Mouse (Mus musculus) embryonic fibroblast, embryonic 13.5 days (primary cell): ENCODE measurements around the gene Commd8.

ENCODE experiments used
- CTCF ChIP-seq: IDR thresholded peaks from 2 replicates; pipeline ENCODE4 v1.5.1; 2011; ENCODE audit warnings: mild to moderate bottlenecking, control low read depth, low read length, moderate library complexity, borderline replicate concordance; ENCODE audit not compliant: insufficient read depth
- POLR2A ChIP-seq: IDR thresholded peaks from 2 replicates; pipeline ENCODE4 v1.6.1; 2011; ENCODE audit warnings: low read depth, mild to moderate bottlenecking, control low read depth, low read length, moderate library complexity

GRCm38 (mm10) chr5:72122414-72123037 is 45.5 kb downstream of the Commd8 start:
- TF ChIP-seq POLR2A (no peak), CTCF (no peak)
